Mouse (Mus musculus): ENCODE data around the gene Btbd10. TPM values are rescaled to one million over a fixed set of nuclear protein-coding genes. Genes with fewer than 3 reads are reported as not detected.

Gene Btbd10
- polyA plus RNA-seq (2017; shearing (Covaris generic)) = 19.2 TPM

GRCm38 (mm10) chr7:113368746-113369619 lies at the start of gene Btbd10:
Btbd10 (minus strand) TSS chr7:113369392.

GRCm38 (mm10) chr7:113388470-113388869 lies 19.3 kb upstream of the Btbd10 start, which contains the start of gene Pth:
Pth (minus strand) TSS chr7:113388570.

Other genes starting within 250 kb of the Btbd10 start
- 69.6 TPM for gene Arntl, start 161.9 kb downstream of the Btbd10 start, polyA plus RNA-seq (2017; shearing (Covaris generic))
- gene Pth, start 19.2 kb upstream of the Btbd10 start, polyA plus RNA-seq (2017; shearing (Covaris generic)) = not detected
- gene Far1, start 144.4 kb upstream of the Btbd10 start, polyA plus RNA-seq (2017; shearing (Covaris generic)) = 50.4 TPM

All from effector memory CD4-positive, alpha-beta T cell, adult 5 months (primary cell).